Comparison of ENCODE assay signal across 9 mouse cellular contexts in the genomic region with DNA sequence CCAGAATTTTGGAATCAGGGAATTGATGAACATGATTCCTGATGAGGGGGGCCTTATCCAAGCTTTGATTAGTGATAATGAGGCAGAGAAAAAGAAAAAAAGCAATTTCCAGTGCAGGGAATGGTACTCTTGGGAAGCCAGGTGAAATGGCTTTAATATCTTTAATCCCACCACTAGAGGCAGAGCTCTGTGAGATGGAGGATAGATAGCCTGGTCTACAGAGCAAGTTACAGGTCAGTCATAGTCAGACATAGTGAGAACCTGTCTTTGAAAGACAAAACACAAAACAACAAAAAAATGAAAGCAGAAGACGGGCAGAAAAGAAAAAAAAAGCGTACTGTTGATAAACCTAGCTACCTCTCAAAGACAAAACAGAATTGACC. TPM values are rescaled to one million over a fixed set of nuclear protein-coding genes. Genes with fewer than 3 reads are reported as not detected.
DNase-seq lines count a peak whose midpoint lies in the region; ATAC-seq and TF ChIP-seq lines count a peak whose summit lies in the region.
"Had no signal": no experiment of that assay in that cellular context is flagged by ENCODE, and none has a peak within 500 bp of the region (broad histone marks: within the 10 kb centered on the region; RNA-seq: fewer than 3 reads in every experiment).

No protein-coding gene starts in this region.

- whole genome bisulfite sequencing in kidney, adult 2 months: 92% methylated on average over 2 of the region's 2 CpGs
- 89% methylated on average over 2 of the region's 2 CpGs for WGBS in forebrain, embryonic 12.5 days
- 81% methylated on average over 2 of the region's 2 CpGs for WGBS in midbrain, embryonic 11.5 days

- H3K9ac ChIP-seq in ES-E14 (ENCODE audit: insufficient read depth, low read depth, low read length, poor library complexity, severe bottlenecking): no peak overlapping the region; the same call in 1 of the 2 replicates
- H3K9ac ChIP-seq in forebrain, embryonic 12.5 days: no peak overlapping the region
- H3K9ac ChIP-seq in midbrain, embryonic 11.5 days (ENCODE audit: low read length): no peak overlapping the region
- H3K9ac ChIP-seq: stomach, embryonic 15.5 days had no signal

- H3K27ac ChIP-seq in kidney, adult 2 months (ENCODE audit: insufficient read depth, low read depth, low read length): no peak overlapping the region
- peak overlapping the region; percentile 90; the same call in 1 of the 2 replicates for H3K27ac ChIP-seq in ES-E14 (ENCODE audit: insufficient read depth, low read depth, low read length, poor library complexity, severe bottlenecking)
- H3K27ac ChIP-seq in forebrain, embryonic 12.5 days: no peak overlapping the region
- no peak overlapping the region for H3K27ac ChIP-seq in midbrain, embryonic 11.5 days (ENCODE audit: low read depth, low read length)
- H3K27ac ChIP-seq: stomach, embryonic 15.5 days had no signal

- no peaks in the 10 kb centered on the region for H3K36me3 ChIP-seq in kidney, adult 2 months (ENCODE audit: control insufficient read depth, insufficient read depth, low read length)
- no peaks in the 10 kb centered on the region for H3K36me3 ChIP-seq in ES-E14 (ENCODE audit: control insufficient read depth, insufficient read depth, low read length, poor library complexity, severe bottlenecking)
- H3K36me3 ChIP-seq in forebrain, embryonic 12.5 days (replicated peaks): no peaks in the 10 kb centered on the region
- H3K36me3 ChIP-seq in midbrain, embryonic 11.5 days (ENCODE audit: control insufficient read depth, insufficient read depth, low read length): no peaks in the 10 kb centered on the region
- H3K36me3 ChIP-seq: stomach, embryonic 15.5 days had no signal

- H3K4me3 ChIP-seq in kidney, adult 2 months (ENCODE audit: insufficient read depth, low read depth, low read length): no peak overlapping the region
- no peak overlapping the region for H3K4me3 ChIP-seq in ES-E14 (ENCODE audit: insufficient read depth in 1 of 2, low read depth in 1 of 2, low read length in 2 of 2, poor library complexity in 1 of 2, severe bottlenecking in 1 of 2)
- H3K4me3 ChIP-seq in forebrain, embryonic 12.5 days (replicated peaks): no peak overlapping the region
- H3K4me3 ChIP-seq in midbrain, embryonic 11.5 days (ENCODE audit: low read depth, low read length): no peak overlapping the region
- H3K4me3 ChIP-seq: stomach, embryonic 15.5 days had no signal

- no peaks in the 10 kb centered on the region for H3K9me3 ChIP-seq in ES-E14 (ENCODE audit: control insufficient read depth, insufficient read depth, low read depth, low read length)
- no peaks in the 10 kb centered on the region for H3K9me3 ChIP-seq in forebrain, embryonic 12.5 days
- H3K9me3 ChIP-seq in midbrain, embryonic 11.5 days (ENCODE audit: control insufficient read depth, low read length): no peaks in the 10 kb centered on the region
- H3K9me3 ChIP-seq: stomach, embryonic 15.5 days had no signal

- H3K4me1 ChIP-seq in kidney, adult 2 months (ENCODE audit: control insufficient read depth, insufficient read depth, low read length): peaks cover 4% of the 10 kb centered on the region; the same call in 1 of the 2 replicates
- peaks cover 0 to 11% of the 10 kb centered on the region in 2 experiments; a peak in 2 of 4 replicates for H3K4me1 ChIP-seq in ES-E14 (ENCODE audit: control insufficient read depth in 2 of 2, insufficient read depth in 2 of 2, low read length in 2 of 2, poor library complexity in 1 of 2)
- H3K4me1 ChIP-seq in forebrain, embryonic 12.5 days: peaks cover 5% of the 10 kb centered on the region; the same call in 1 of the 2 replicates
- no peaks in the 10 kb centered on the region; the same call in 1 of the 2 replicates for H3K4me1 ChIP-seq in midbrain, embryonic 11.5 days (ENCODE audit: control insufficient read depth, insufficient read depth, low read length)
- H3K4me1 ChIP-seq: stomach, embryonic 15.5 days had no signal

- no peak for TF ChIP-seq POLR2A in kidney, adult 2 months (IDR thresholded peaks at IDR 0.05; ENCODE audit: low read depth, low read length)

- peak; percentile 48 for DNase-seq in kidney, adult 2 months
- no peak for DNase-seq in kidney, postnatal 10 days
- no peak for DNase-seq in ES-E14 (ENCODE audit: low read depth, low spot score)
- DNase-seq in midbrain, embryonic 11.5 days (ENCODE audit: low spot score, missing footprints): peak; percentile 85
- no peak for DNase-seq in urinary bladder, postnatal 14 days (ENCODE audit: low spot score)
- no peak for DNase-seq in testis, postnatal 14 days (ENCODE audit: low spot score)
- DNase-seq in yolk sac, embryonic 10.5 days (ENCODE audit: low spot score): no peak

- H3K4me2 ChIP-seq in forebrain, embryonic 12.5 days: peak overlapping the region; percentile 43; the same call in 1 of the 2 replicates
- H3K4me2 ChIP-seq in midbrain, embryonic 11.5 days: peak overlapping the region; percentile 27; the same call in 1 of the 2 replicates

- TF ChIP-seq CTCF in kidney, adult 2 months (conservative IDR thresholded peaks at IDR 0.05; ENCODE audit: insufficient read depth, insufficient read length, low read depth, low read length): no peak

- in situ Hi-C loops in ES-E14 (cut with MboI; ENCODE audit: low sequenced_read_pairs in 2 of 2, unreplicated experiment in 2 of 2): no loop called here

- peak; percentile 74 for ATAC-seq in forebrain, embryonic 12.5 days (ENCODE audit: low FRiP score)
- peak; percentile 74 for ATAC-seq in midbrain, embryonic 11.5 days (ENCODE audit: low FRiP score)

- no peaks in the 10 kb centered on the region for H3K27me3 ChIP-seq in kidney, adult 2 months (replicated peaks; ENCODE audit: control insufficient read depth, insufficient read depth, low read length)
- H3K27me3 ChIP-seq in forebrain, embryonic 12.5 days: no peaks in the 10 kb centered on the region
- H3K27me3 ChIP-seq in midbrain, embryonic 11.5 days (ENCODE audit: control insufficient read depth, insufficient read depth, low read length): no peaks in the 10 kb centered on the region
- H3K27me3 ChIP-seq: stomach, embryonic 15.5 days had no signal

TF ChIP-seq in ES-E14, 5 proteins besides CTCF, POLR2A, EP300 and RAD21:
- no peak for TF ChIP-seq ZC3H11A (IDR thresholded peaks at IDR 0.05; ENCODE audit: borderline replicate concordance, low read depth, low read length)
- TF ChIP-seq ZNF384 (IDR thresholded peaks at IDR 0.05; ENCODE audit: low read depth, low read length): no peak
- no peak for TF ChIP-seq MAFK (IDR thresholded peaks at IDR 0.05; ENCODE audit: insufficient read depth, low read depth, low read length)

RNA-seq across cellular contexts. Expression of gene Eed, which starts 17.8 kb away (rescaled TPM):
- 11.2 and 14.8 TPM in 2 replicates for polyA plus RNA-seq in kidney, adult 2 months (2012; rRNA removed)
- 259 and 321 TPM in 2 replicates for total RNA-seq in ES-E14 (2012; rRNA removed)
- 85.6 and 94.6 TPM in 2 replicates for polyA plus RNA-seq in forebrain, embryonic 12.5 days (2016; fragmentation: Nextera tagmentation; extraction: Ambion mirVana)
- polyA plus RNA-seq in midbrain, embryonic 11.5 days (2014; fragmentation: Nextera tagmentation; extraction: Ambion mirVana): 82.8 and 85.7 TPM in 2 replicates

RNA-seq across cellular contexts. Expression of gene Hikeshi, which starts 57.6 kb away (rescaled TPM):
- 69.4 and 84.3 TPM in 2 replicates for polyA plus RNA-seq in kidney, adult 2 months (2012; rRNA removed)
- 117 and 127 TPM in 2 replicates for total RNA-seq in ES-E14 (2012; rRNA removed)
- 155 and 157 TPM in 2 replicates for polyA plus RNA-seq in forebrain, embryonic 12.5 days (2016; fragmentation: Nextera tagmentation; extraction: Ambion mirVana)
- polyA plus RNA-seq in midbrain, embryonic 11.5 days (2014; fragmentation: Nextera tagmentation; extraction: Ambion mirVana): 153 and 159 TPM in 2 replicates

Comparison
In these comparisons a context has a peak if more than half of its experiments do, and no peak if none do; other contexts are left out.
1. DNase-seq: peak in kidney, adult 2 months (single experiment) and midbrain, embryonic 11.5 days (single experiment); none in kidney, postnatal 10 days (single experiment), ES-E14 (single experiment), urinary bladder, postnatal 14 days (single experiment), testis, postnatal 14 days (single experiment) and yolk sac, embryonic 10.5 days (single experiment).